Mouse (Mus musculus): ENCODE results near the gene Prss37. TPM values are rescaled to one million over a fixed set of nuclear protein-coding genes. Genes with fewer than 3 reads are reported as not detected.

Prss37 gene
- polyA plus RNA-seq (2017; shearing (Covaris generic)), result not detected

GRCm38 (mm10) chr6:40519408-40519807 is at the start of gene Prss37:
TSS of gene Prss37 (minus strand) at chr6:40519508.

GRCm38 (mm10) chr6:40554950-40555349 is 35.6 kb upstream of the Prss37 start, which contains the start of gene Olfr461:
TSS of gene Olfr461 (minus strand) at chr6:40555050.

GRCm38 (mm10) chr6:40493229-40493628 is 26.1 kb downstream of the Prss37 start, which contains the start of gene Tas2r108:
TSS of gene Tas2r108 (plus strand) at chr6:40493529.

GRCm38 (mm10) chr6:40490933-40491332 is 28.4 kb downstream of the Prss37 start, which contains the start of gene Tas2r137:
TSS of gene Tas2r137 (plus strand) at chr6:40491233.

GRCm38 (mm10) chr6:40470916-40471719 is 48.2 kb downstream of the Prss37 start, which contains the start of gene Ssbp1:
TSS of gene Ssbp1 (plus strand) at chr6:40471352.

Other genes with a start within 250 kb of the Prss37 start
- gene Agk, start 194.3 kb downstream of the Prss37 start, polyA plus RNA-seq (2017; shearing (Covaris generic)), result 46.8 TPM
- 6.7 TPM for gene E330009J07Rik, start 83.4 kb downstream of the Prss37 start, polyA plus RNA-seq (2017; shearing (Covaris generic))
- gene Wee2, start 80.4 kb downstream of the Prss37 start, polyA plus RNA-seq (2017; shearing (Covaris generic)), result not detected
- 135 TPM for gene Ssbp1, start 48.2 kb downstream of the Prss37 start, polyA plus RNA-seq (2017; shearing (Covaris generic))
- not detected for gene Tas2r137, start 28.3 kb downstream of the Prss37 start, polyA plus RNA-seq (2017; shearing (Covaris generic))
- gene Tas2r108, start 26.0 kb downstream of the Prss37 start, polyA plus RNA-seq (2017; shearing (Covaris generic)), result not detected
- gene Olfr461, start 35.5 kb upstream of the Prss37 start, polyA plus RNA-seq (2017; shearing (Covaris generic)), result not detected
- gene Olfr460, start 50.0 kb upstream of the Prss37 start, polyA plus RNA-seq (2017; shearing (Covaris generic)), result not detected
- gene Clec5a, start 66.3 kb upstream of the Prss37 start, polyA plus RNA-seq (2017; shearing (Covaris generic)), result not detected
- gene Tas2r138, start 93.8 kb upstream of the Prss37 start, polyA plus RNA-seq (2017; shearing (Covaris generic)), result not detected
- 0.12 TPM for gene Mgam, start 109.3 kb upstream of the Prss37 start, polyA plus RNA-seq (2017; shearing (Covaris generic))